Mouse (Mus musculus) brain, embryonic 14.5 days (tissue): ENCODE results near the gene Stc2. TPM values are rescaled to one million over a fixed set of nuclear protein-coding genes. Genes with fewer than 3 reads are reported as not detected.

Source experiments
- DNase-seq: peaks from one replicate; pipeline ENCODE4 v3.0.0-alpha.2; 2011; ENCODE audit warnings: low read depth
- CTCF ChIP-seq: fragments of 200-500 bp; IDR thresholded peaks from 2 replicates; pipeline ENCODE4 v1.5.1; 2012; ENCODE audit warnings: inconsistent platforms, mild to moderate bottlenecking, moderate library complexity, borderline replicate concordance; ENCODE audit not compliant: insufficient read depth, insufficient read length; ENCODE audit errors: extremely low read depth
- POLR2A ChIP-seq: fragments of 200-500 bp; IDR thresholded peaks from 2 replicates; pipeline ENCODE4 v1.6.1; 2012; ENCODE audit warnings: mild to moderate bottlenecking, inconsistent platforms, borderline replicate concordance; ENCODE audit not compliant: poor library complexity, insufficient read depth, insufficient read length, severe bottlenecking; ENCODE audit errors: extremely low read depth
- polyA plus RNA-seq: library from polyadenylated mRNA; depleted of rRNA; stranded (reverse); fragments of >200 nt; gene quantifications from 2 replicates; pipeline ENCODE4 v1.2.3, GENCODE M21; 2012; rRNA removed

The Stc2 gene
- polyA plus RNA-seq, result 1.2 and 1.7 TPM in 2 replicates

DNA sequence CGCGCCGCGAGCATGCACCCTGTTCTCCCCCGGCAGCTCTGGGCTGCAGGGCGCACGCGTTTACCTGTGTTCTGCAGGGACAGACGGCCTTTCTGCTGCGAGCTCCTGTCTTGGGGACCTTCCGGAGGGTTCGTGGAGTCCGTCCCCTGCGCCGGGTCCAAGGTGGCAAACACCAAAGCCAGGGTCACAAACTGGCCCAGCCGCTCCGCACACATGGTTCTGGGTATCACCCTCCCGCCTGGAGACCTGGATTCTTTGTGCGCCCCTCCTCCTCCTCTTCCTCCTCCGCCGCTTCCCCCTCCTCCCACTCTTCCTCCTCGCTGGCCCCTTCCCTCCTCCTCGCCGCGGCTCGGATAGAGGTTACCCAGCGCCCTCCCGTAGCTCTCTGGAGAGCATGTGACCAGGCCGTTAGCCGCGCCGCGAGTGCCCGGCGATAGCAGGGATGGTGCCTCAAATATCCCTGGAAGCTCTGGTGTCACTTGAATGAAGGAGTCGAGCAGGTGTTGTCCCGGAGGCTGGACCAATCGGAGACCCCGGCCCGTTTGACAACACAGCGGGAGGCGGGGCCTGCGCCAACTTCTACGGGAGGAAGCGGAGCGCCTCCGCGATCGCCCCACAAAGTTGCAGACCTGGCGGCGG, at the start of gene Stc2:
Gene Stc2, minus strand, starts transcription at position 427 of the 639 bp plus-strand sequence.
- peak; percentile 91 for DNase-seq
- TF ChIP-seq POLR2A (no peak), CTCF (no peak)

DNA sequence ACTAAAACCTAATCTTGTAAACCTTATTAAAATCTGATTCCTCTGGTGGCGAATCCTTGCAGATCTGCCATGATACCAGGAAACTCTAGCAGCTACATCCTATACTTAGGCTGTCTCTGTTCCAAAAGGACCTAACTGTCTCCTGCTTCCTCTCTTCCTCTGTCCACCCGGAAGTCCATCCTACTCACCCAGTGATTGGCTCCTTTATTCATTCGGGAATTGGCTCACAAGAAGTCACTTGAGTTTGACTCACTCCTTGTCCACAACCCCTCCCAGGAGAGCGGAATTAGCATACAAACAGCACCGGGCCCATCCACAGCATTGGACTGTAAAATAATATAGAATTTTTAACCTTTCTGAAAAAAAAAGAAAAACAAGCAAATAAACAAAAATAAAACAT, 47.2 kb upstream of the Stc2 start:
- no peak for DNase-seq
- TF ChIP-seq CTCF, result no peak
- no peak for TF ChIP-seq POLR2A

DNA sequence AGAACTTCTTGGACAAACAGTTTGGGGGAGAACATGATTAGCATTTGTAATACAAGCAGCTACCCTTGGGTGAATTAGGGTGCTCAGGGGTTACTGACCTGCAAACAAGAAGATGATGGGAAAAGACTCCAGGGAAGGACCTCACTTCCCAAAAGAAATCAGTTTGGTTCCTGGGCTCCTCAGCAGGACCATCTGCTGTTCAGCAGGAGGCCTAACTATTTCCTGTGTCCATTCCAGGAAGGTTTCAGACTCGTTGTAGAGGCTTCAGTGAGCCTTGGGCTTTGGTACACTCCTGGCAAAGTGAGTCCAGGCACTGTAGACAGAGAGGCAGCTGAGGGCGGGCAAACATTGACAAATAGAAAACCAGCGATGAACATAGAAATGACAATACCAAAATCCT, 42.5 kb upstream of the Stc2 start:
- TF ChIP-seq POLR2A (no peak), CTCF (no peak)
- DNase-seq, result no peak

DNA sequence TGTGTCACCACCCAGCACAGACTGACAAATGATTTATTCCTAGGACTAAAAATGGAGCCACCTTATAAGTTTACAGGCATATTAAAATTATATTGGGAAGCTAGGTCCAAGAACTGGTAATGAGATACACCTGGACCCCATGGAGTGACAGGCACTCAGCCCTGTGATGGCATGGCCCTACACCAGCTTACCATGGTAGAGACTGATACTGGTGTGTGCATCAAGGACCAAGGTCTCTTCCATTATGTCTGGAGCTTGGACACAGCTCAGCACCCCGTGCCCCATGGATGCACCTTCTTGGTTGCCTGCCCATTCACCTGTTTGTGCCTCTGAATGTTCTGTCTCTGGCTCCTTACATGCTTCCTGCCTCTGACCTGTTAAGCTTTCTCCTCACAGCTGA, 36.9 kb upstream of the Stc2 start:
- no peak for DNase-seq
- TF ChIP-seq CTCF (no peak), POLR2A (no peak)

DNA sequence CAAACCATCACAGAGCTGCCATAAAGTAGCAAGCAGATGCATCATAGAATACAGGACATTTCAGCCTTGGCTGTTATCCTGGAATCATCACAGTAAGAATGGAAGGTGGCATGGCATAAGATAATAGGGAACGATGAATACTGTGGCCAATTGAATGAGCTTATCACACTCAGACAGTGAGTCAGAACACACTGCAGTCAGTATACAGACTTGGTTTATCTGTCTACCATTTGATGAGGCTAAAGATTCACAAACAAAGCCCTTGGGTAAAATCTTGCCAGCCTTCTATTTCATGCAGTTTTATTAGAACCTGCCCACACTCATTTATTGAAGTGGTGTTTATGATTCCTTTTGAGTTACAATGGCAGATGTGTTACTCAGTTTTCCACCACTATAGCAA, 33.2 kb upstream of the Stc2 start:
- DNase-seq, result no peak
- TF ChIP-seq POLR2A, result no peak
- no peak for TF ChIP-seq CTCF

DNA sequence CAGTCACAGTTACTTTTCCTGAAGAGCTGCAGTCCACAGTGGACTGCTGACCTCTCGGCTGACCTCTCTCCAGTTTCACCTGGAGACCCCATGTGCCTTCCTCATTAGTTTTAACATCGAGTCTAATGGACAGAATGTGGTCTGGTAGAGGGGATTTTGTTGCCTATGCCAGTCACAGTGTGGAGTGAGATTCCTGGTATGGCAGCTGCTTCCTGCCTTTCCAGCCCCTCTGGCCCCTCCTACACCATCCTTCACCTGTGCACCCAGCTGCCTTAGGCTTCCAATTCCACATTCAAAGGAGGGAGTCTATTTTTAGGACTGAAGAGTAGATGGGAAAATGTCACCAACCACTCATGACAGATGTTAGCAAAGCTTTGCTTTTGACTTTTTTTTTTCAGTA, 28.7 kb upstream of the Stc2 start:
- TF ChIP-seq CTCF (no peak), POLR2A (no peak)
- DNase-seq, result no peak

DNA sequence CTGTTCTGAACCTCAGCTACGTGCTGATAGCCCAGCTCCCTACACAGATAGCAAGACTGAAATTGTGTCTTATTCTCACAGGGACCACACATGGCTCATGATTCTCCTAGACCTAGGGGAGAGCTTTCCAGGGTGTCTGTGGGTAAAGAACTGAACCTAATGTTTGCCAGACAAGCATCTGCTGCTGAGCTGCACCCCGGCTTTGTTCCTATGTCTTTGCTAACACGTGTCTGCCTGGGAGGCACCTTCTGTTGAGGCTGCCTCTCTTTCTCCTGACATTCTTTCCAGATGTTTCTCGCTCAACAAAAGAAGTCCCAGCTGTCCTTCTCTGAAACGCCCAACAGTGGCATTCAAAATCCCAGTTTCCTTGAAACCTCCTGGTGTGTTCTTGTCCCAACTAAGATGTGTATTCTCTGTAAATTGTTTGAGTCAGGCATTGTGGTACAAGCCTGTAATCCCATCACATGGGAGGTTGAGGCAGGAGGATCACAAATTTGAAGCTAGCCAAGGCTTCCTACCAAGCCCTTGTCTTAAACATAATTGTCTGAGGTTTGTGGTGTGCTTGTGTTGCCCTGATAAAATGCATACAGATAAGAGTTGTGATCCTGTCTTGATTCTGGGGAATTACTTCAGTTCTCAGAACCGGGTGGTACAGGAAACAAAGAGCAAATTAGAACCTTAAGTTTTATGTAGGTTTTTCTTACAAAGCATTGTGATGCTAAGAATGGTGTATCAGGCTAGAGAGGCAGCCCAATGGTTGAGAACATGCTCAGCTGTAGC, 27.0 kb upstream of the Stc2 start:
- TF ChIP-seq CTCF (no peak), POLR2A (no peak)
- no peak for DNase-seq

DNA sequence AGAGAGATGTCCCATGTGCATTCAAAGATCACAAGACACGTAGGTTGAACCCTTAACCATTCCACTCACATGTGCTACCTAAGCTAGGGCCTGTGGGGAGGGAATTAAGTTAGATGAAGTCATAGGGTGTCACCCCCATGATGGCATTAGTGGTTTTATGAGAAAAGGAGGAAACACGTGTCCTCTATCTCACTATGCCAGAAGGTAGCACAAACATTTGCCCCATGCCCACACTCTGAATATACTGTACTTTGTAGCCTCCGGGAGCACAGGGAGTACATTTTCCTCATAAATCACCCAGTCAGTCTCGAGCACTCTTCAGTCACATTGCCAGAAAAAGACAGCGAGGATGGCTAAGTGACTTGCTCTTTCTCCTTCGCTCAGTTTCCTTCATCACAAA, 24.2 kb upstream of the Stc2 start:
- no peak for TF ChIP-seq CTCF
- no peak for TF ChIP-seq POLR2A
- no peak for DNase-seq

DNA sequence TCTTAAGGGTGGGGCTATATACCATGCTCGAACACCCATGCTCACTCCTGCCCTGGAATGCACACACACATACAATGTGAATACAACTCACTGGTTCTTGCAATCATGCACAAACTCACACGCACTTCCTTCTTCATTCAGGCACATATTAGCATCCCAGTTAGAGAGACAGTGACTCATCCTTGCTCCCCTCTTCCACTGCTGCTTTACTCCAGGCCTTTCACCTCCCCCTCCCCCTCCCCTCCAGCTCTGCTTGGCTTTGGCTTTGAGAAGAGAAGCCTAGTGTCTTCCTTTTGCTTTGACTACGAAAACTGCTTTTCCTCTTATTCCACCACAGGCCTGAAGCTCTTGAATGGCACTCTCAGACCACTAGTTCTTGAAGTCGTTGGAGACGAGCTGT, 22.5 kb upstream of the Stc2 start:
- TF ChIP-seq POLR2A, result no peak
- TF ChIP-seq CTCF, result no peak

DNA sequence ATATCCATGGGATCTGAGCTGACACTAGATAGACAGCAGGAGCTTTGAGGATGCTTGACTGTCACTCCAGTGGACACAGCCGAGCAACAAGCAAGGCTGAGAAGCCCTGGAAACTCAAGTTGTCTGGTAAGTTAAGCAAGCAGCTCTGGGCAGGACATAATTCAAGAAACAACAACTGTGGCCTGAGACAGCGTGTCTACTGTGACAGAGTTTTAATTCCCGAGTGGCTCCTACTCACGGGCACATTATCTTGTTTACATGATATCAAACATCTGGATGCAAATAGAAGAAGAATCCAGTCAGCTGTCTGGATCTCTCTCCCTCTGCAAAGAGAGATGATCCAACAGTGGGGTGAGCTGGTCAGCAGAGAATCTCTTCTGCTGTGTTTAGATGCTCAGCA, 19.0 kb upstream of the Stc2 start:
- TF ChIP-seq CTCF, result no peak
- TF ChIP-seq POLR2A, result no peak
- no peak for DNase-seq

More for the DNA sequence above, 22.5 kb upstream of the Stc2 start:
- no peak for DNase-seq

DNA sequence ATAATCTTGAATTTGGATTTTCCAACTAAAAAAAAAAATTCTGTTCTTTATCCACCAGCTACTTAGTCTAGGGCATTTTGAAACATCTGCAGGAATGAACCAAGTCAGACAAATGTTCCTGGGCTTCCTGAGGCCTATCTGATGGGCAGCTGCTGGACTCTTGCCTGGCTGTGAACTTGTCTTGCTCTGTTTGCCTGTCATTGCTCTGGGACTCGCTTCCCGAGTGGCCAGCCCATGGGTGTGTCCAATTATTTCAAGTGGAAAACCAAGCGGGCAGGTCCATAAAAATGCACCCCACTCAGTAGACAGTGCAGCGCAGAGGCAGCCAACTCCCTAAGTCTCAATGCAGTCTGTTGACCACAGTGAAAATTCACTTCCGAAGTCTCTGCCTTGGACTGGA, 17.7 kb upstream of the Stc2 start:
- TF ChIP-seq CTCF (no peak), POLR2A (no peak)
- no peak for DNase-seq

DNA sequence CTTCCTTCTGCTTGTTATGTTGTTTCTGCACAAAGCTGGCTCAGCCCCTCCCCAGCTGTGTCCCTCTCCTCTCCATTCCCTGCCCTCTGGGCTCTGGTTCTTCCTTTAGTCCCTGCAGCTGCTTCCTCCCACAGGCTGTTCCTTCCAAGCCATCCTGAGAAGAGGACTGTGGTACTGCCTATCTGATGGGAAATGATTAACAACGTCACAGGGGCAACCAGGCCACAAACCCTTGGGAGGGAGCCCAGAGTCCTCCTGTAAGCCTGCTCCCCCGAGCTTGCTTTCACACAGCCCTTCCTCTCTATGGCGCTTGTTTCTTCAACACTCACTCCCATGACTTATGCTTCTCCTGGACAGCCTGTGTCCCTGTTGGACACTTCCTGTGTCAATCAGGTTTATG, 16.7 kb upstream of the Stc2 start:
- TF ChIP-seq CTCF (no peak), POLR2A (no peak)
- DNase-seq, result no peak

DNA sequence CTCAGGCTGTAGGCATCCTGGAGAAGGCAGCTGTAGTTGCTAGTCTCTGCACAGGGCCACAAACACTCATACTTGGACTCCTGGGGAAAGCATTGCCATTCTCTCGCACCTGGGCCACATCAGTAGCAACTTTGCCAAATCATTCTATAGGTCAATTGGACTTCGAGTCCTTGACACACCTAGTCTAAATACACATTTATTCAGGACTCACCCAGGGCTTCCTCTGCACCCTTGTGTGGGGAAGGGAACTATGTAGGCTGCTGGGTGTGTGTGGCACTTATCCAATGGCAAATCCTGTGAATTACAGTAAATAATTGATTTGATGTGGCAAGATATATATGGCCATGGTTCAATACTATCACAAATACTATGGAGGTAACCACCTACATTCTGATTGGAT, 14.1 kb upstream of the Stc2 start:
- no peak for DNase-seq
- TF ChIP-seq POLR2A, result no peak
- TF ChIP-seq CTCF, result no peak

DNA sequence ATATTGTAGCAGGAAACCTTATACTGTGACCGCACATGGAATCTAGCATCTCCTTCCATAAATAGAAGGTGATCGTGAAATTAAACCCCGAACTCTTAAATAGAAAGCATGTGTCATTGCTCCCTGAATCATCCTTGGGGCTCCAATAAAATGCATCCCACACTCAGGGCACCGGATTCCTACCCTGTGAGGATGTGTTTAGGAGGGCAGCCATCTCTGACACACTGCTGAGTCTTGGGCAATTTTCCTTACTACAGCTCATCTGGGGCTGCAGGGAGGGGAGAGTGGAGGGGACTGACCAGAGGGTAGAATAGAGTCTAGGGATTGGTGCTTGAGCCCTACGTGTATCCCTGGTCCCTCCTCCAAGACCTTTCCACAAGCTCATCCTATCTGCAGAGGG, 12.3 kb upstream of the Stc2 start:
- TF ChIP-seq CTCF (no peak), POLR2A (no peak)
- no peak for DNase-seq
